Mouse (Mus musculus): Measurements from ENCODE around the gene Pi16.

GRCm38 (mm10) chr17:29378056-29378455, 60.6 kb downstream of the Pi16 start:
- TF ChIP-seq CTCF (conservative IDR thresholded peaks at IDR 0.05; ENCODE audit: insufficient read depth, insufficient read length, low read depth, low read length): no peak
- TF ChIP-seq POLR2A (IDR thresholded peaks at IDR 0.05; ENCODE audit: low read depth, low read length): no peak
